Mouse (Mus musculus) MEL (cell line): ENCODE data around the gene Kxd1. TPM values are rescaled to one million over a fixed set of nuclear protein-coding genes. Genes with fewer than 3 reads are reported as not detected.

Source experiments
- DNase-seq: peaks from one replicate; pipeline ENCODE4 v3.0.0; 2011; ENCODE audit warnings: low read depth, low spot score
- H3K27ac ChIP-seq: 2 replicates; pipeline ENCODE4 v1.5.1; 2012; ENCODE audit warnings: low read depth, mild to moderate bottlenecking, control low read depth, low read length, moderate library complexity; ENCODE audit not compliant: control insufficient read depth
- H3K27me3 ChIP-seq, 2 experiments: fragments of 150-350 bp in 1 of 2; sonication (generic) in 1 of 2; 2 replicates each; pipeline ENCODE4 v1.6.1; 2012; ENCODE audit warnings: low read length in 2 of 2, mild to moderate bottlenecking in 2 of 2, improper control_type of control experiment in 1 of 2, moderate library complexity in 1 of 2; ENCODE audit not compliant: insufficient read depth in 2 of 2, control insufficient read depth in 1 of 2
- H3K36me3 ChIP-seq, 2 experiments: 2 replicates each; pipeline ENCODE4 v1.6.1; 2012 to 2014; ENCODE audit warnings: low read length in 2 of 2, improper control_type of control experiment in 1 of 2, inconsistent platforms in 1 of 2, mild to moderate bottlenecking in 1 of 2; ENCODE audit not compliant: insufficient read depth in 2 of 2, control insufficient read depth in 1 of 2
- H3K4me1 ChIP-seq, 2 experiments: fragments of 150-350 bp in 1 of 2; sonication (generic) in 1 of 2; 2 replicates each; pipeline ENCODE4 v1.6.1; 2012; ENCODE audit warnings: low read length in 2 of 2, improper control_type of control experiment in 1 of 2, mild to moderate bottlenecking in 1 of 2; ENCODE audit not compliant: insufficient read depth in 2 of 2, control insufficient read depth in 1 of 2
- H3K4me3 ChIP-seq, 2 experiments: fragments of 150-350 bp in 1 of 2; sonication (generic) in 1 of 2; 2 replicates each; pipeline ENCODE4 v1.5.1; 2012; ENCODE audit warnings: low read depth in 2 of 2, low read length in 2 of 2, mild to moderate bottlenecking in 2 of 2, moderate library complexity in 2 of 2, control low read depth in 1 of 2, improper control_type of control experiment in 1 of 2; ENCODE audit not compliant: control insufficient read depth in 1 of 2, insufficient read depth in 1 of 2
- H3K79me2 ChIP-seq: 2 replicates; pipeline ENCODE4 v1.6.1; 2012; ENCODE audit warnings: mild to moderate bottlenecking, low read length, moderate library complexity; ENCODE audit not compliant: control insufficient read depth, poor library complexity, insufficient read depth
- H3K9ac ChIP-seq: 2 replicates; pipeline ENCODE4 v1.6.1; 2012; ENCODE audit warnings: low read depth, mild to moderate bottlenecking, control low read depth, low read length, moderate library complexity; ENCODE audit not compliant: control insufficient read depth, poor library complexity, severe bottlenecking
- H3K9me3 ChIP-seq: fragments of 150-350 bp; sonication (generic); replicated peaks from 2 replicates; pipeline ENCODE4 v1.6.1; 2012; ENCODE audit warnings: mild to moderate bottlenecking, low read length, improper control_type of control experiment, moderate library complexity; ENCODE audit not compliant: insufficient read depth
- CHD1 ChIP-seq: IDR thresholded peaks from 2 replicates; pipeline ENCODE4 v1.6.1; 2012; ENCODE audit warnings: low read depth, mild to moderate bottlenecking, inconsistent platforms, low read length, improper control_type of control experiment
- CTCF ChIP-seq, 3 experiments: IDR thresholded peaks in 2 of 3; conservative IDR thresholded peaks in 1 of 3; 2 replicates each; pipeline ENCODE4 v1.5.1; 2011 to 2012; ENCODE audit warnings: low read length in 3 of 3, low read depth in 2 of 3, mild to moderate bottlenecking in 2 of 3, improper control_type of control experiment in 1 of 3, inconsistent platforms in 1 of 3, mixed read lengths in 1 of 3, moderate library complexity in 1 of 3; ENCODE audit not compliant: control insufficient read depth in 1 of 3, insufficient read depth in 1 of 3, poor library complexity in 1 of 3, severe bottlenecking in 1 of 3
- E2F4 ChIP-seq: IDR thresholded peaks from 2 replicates; pipeline ENCODE4 v1.6.1; 2011; ENCODE audit warnings: low read depth, low read length, improper control_type of control experiment, borderline replicate concordance
- ELF1 ChIP-seq: IDR thresholded peaks from 2 replicates; pipeline ENCODE4 v1.6.1; 2014; ENCODE audit warnings: low read depth, mild to moderate bottlenecking, inconsistent platforms, low read length, improper control_type of control experiment, moderate library complexity
- GABPA ChIP-seq: IDR thresholded peaks from 2 replicates; pipeline ENCODE4 v1.6.1; 2012; ENCODE audit warnings: low read depth, mild to moderate bottlenecking, inconsistent platforms, low read length, improper control_type of control experiment, moderate library complexity
- GATA1 ChIP-seq: IDR thresholded peaks from 2 replicates; pipeline ENCODE4 v1.6.1; 2011; ENCODE audit warnings: low read depth, low read length, improper control_type of control experiment
- HCFC1 ChIP-seq: IDR thresholded peaks from 2 replicates; pipeline ENCODE4 v1.6.1; 2012; ENCODE audit warnings: low read depth, mild to moderate bottlenecking, inconsistent platforms, low read length, improper control_type of control experiment, moderate library complexity
- JUND ChIP-seq: IDR thresholded peaks from 2 replicates; pipeline ENCODE4 v1.6.1; 2011; ENCODE audit warnings: low read depth, mild to moderate bottlenecking, improper control_type of control experiment, low read length
- KAT2A ChIP-seq: conservative IDR thresholded peaks from 2 replicates; pipeline ENCODE4 v1.6.1; 2012; ENCODE audit warnings: low read depth, low read length, improper control_type of control experiment, inconsistent platforms
- MAX ChIP-seq: IDR thresholded peaks from 2 replicates; pipeline ENCODE4 v1.6.1; 2011; ENCODE audit warnings: low read length, improper control_type of control experiment
- MAZ ChIP-seq: IDR thresholded peaks from 2 replicates; pipeline ENCODE4 v1.6.1; 2012; ENCODE audit warnings: low read depth, mild to moderate bottlenecking, inconsistent platforms, low read length, improper control_type of control experiment
- MXI1 ChIP-seq: IDR thresholded peaks from 2 replicates; pipeline ENCODE4 v1.6.1; 2011; ENCODE audit warnings: mild to moderate bottlenecking, low read depth, low read length, improper control_type of control experiment
- MYB ChIP-seq: IDR thresholded peaks from 2 replicates; pipeline ENCODE4 v1.6.1; 2011; ENCODE audit warnings: mild to moderate bottlenecking, low read depth, low read length, improper control_type of control experiment
- NELFE ChIP-seq: IDR thresholded peaks from 2 replicates; pipeline ENCODE4 v1.6.1; 2011; ENCODE audit warnings: low read depth, low read length, improper control_type of control experiment
- POLR2AphosphoS2 ChIP-seq: IDR thresholded peaks from 2 replicates; pipeline ENCODE4 v1.6.1; 2011; ENCODE audit warnings: low read length, improper control_type of control experiment
- TAL1 ChIP-seq: IDR thresholded peaks from 2 replicates; pipeline ENCODE4 v1.6.1; 2012; ENCODE audit warnings: mild to moderate bottlenecking, inconsistent platforms, low read length, moderate library complexity, mixed read lengths
- TCF12 ChIP-seq: IDR thresholded peaks from 2 replicates; pipeline ENCODE4 v1.6.1; 2014; ENCODE audit warnings: low read depth, mild to moderate bottlenecking, inconsistent platforms, low read length, improper control_type of control experiment, moderate library complexity
- UBTF ChIP-seq: IDR thresholded peaks from 2 replicates; pipeline ENCODE4 v1.6.1; 2012; ENCODE audit warnings: low read depth, mild to moderate bottlenecking, inconsistent platforms, low read length, improper control_type of control experiment, moderate library complexity, borderline replicate concordance; ENCODE audit not compliant: insufficient read depth
- ZC3H11A ChIP-seq: IDR thresholded peaks from 2 replicates; pipeline ENCODE4 v1.6.1; 2012; ENCODE audit warnings: low read depth, mild to moderate bottlenecking, inconsistent platforms, low read length, improper control_type of control experiment
- ZNF384 ChIP-seq: IDR thresholded peaks from 2 replicates; pipeline ENCODE4 v1.6.1; 2012; ENCODE audit warnings: low read depth, mild to moderate bottlenecking, inconsistent platforms, low read length, improper control_type of control experiment
- polyA plus RNA-seq, 2 experiments: library from polyadenylated mRNA; stranded (reverse) in 1 of 2; unstranded in 1 of 2; fragments of >175 nt in 1 of 2; fragments of >200 nt in 1 of 2; gene quantifications; 2 replicates each; pipeline versions ENCODE4 v1.2.1 to v1.2.4; 2012; ENCODE audit warnings: low replicate concordance in 2 of 2, low read depth in 1 of 2; ENCODE audit not compliant: insufficient read length in 2 of 2, insufficient read depth in 1 of 2, missing spikeins in 1 of 2
- total RNA-seq: library from RNA; depleted of rRNA; stranded (reverse); fragments of 300-350 nt; gene quantifications from 2 replicates; pipeline ENCODE4 v1.2.3, GENCODE M21; 2012

Gene Kxd1
- total and polyA plus RNA-seq, 3 experiments = 54.4 to 77.4 TPM; not detected in 1

DNA sequence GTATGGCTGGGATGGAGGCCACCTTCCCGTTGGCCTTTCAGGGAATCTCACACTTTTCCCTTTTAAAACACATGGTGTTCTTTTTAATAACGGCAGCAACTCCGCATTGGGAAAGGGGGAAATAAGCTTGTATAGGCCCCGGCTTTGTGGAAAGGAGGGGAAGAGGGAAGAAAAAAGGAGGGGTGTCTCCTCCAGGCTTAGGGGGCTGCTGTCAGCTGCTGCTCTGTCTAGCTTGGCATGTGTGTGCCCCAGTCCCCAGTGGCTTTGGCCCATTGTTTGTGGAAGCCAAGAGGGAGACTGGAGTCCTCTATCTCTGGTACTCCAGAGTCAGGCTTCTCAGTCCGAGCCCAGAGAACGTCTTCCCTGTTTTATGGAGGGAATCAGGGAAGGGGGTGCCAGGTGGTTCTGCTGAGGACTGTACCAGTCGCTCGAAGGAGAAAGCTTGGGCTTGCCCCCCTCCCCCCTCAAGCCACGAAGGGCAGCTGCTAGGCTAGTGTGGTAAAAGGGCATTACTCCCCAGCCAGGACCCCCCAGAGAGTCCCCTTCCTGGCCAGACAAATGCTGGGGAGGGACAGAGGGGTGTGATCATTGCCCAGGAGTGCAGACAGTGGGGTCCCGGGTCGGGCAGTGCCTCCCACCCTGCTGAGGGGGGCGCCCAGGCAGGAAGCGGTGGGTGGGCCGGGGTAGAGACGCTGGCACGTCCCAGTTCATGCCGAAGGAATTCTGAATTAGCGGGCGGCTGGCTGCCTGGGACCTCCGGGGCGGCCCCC lies 32.6 kb downstream of the Kxd1 start:
- Histone ChIP-seq H3K4me3 (no peak overlapping the region), H3K9me3 (no peaks in the 10 kb centered on the region), H3K4me1 (peaks cover 0 to 7% of the 10 kb centered on the region in 2 experiments; a peak in 2 of 4 replicates), H3K27ac (no peak overlapping the region), H3K27me3 (no peaks in the 10 kb centered on the region; a peak in 1 of 4 replicates), H3K36me3 (no peaks in the 10 kb centered on the region; a peak in 1 of 4 replicates), H3K79me2 (no peaks in the 10 kb centered on the region), H3K9ac (no peak overlapping the region)
- DNase-seq = no peak
- TF ChIP-seq MAX (no peak), NELFE (no peak), MAZ (no peak), CHD1 (no peak), POLR2AphosphoS2 (no peak), TCF12 (no peak), ELF1 (no peak)

GRCm38 (mm10) chr8:70494416-70494945 lies 33.3 kb downstream of the Kxd1 start:
- Histone ChIP-seq H3K9ac (no peak overlapping the region), H3K79me2 (no peaks in the 10 kb centered on the region), H3K36me3 (no peaks in the 10 kb centered on the region), H3K4me1 (no peaks in the 10 kb centered on the region), H3K4me3 (no peak overlapping the region), H3K27ac (no peak overlapping the region), H3K27me3 (no peaks in the 10 kb centered on the region; a peak in 1 of 4 replicates), H3K9me3 (no peaks in the 10 kb centered on the region)
- DNase-seq = no peak
- TF ChIP-seq UBTF (no peak), ZC3H11A (no peak), E2F4 (no peak), KAT2A (no peak), CHD1 (no peak), MYB (no peak), GABPA (no peak), TCF12 (no peak), GATA1 (no peak), CTCF (IDR thresholded peaks at IDR 0.05 in 2 of 3, conservative IDR thresholded peaks at IDR 0.05 in 1 of 3; ENCODE audit: control insufficient read depth in 1 of 3, insufficient read depth in 1 of 3, low read depth in 2 of 3, low read length in 3 of 3, poor library complexity in 1 of 3, severe bottlenecking in 1 of 3) (no peak), HCFC1 (no peak), ZNF384 (no peak), TAL1 (no peak), MXI1 (no peak), JUND (no peak)
